Mouse (Mus musculus) kidney, adult 11 months (tissue): ENCODE results near the gene Bcas3.

Experiments used
- DNase-seq: peaks from one replicate; pipeline ENCODE4 v3.0.0; 2022

The Bcas3 gene

DNA sequence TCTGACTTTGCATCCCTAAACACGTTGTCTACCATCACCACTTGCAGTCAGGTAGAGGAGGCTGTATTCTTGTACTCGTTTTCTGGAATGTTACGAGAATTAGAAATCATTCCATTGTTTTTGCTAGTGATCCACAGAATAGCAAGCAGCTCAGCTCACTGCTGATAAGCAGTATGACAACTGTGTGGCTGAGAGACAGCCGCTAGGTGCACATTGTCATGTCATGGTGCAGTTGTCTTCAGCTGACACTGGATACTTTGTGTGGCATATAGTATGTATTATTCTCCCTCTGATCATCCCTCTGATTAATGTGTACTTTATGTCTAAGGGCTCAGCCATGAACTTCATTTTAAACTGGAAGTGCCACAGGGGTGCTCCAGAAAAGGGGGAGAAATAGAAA lies 190.3 kb downstream of the Bcas3 start:
- DNase-seq, result no peak

- DNase-seq, result no peak
Measured at GRCm38 (mm10) chr11:85545602-85546001, 192.6 kb downstream of the Bcas3 start.

DNA sequence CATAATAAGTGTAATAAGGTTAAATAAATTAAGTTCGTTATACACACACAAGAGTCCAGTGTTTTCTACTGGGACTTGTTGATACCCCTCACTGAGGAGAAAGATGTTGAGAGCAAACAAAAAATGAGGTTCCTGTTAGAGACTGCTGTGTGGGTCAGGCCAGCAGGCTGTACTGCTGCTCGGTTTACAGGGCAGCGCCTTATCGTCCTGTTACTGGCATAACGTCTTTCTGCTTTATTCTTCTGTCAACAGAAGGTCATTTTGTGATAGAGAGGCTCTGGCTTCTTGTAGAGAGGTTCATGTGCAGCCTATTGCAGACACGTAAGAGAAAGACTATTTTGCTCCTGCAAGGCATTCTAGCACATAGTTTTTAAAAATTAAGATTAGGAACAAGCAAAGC lies 195.0 kb downstream of the Bcas3 start:
- no peak for DNase-seq

- no peak for DNase-seq
Measured at GRCm38 (mm10) chr11:85549651-85550050, 196.7 kb downstream of the Bcas3 start.

GRCm38 (mm10) chr11:85555066-85555465 lies 202.1 kb downstream of the Bcas3 start:
- DNase-seq, result no peak

DNA sequence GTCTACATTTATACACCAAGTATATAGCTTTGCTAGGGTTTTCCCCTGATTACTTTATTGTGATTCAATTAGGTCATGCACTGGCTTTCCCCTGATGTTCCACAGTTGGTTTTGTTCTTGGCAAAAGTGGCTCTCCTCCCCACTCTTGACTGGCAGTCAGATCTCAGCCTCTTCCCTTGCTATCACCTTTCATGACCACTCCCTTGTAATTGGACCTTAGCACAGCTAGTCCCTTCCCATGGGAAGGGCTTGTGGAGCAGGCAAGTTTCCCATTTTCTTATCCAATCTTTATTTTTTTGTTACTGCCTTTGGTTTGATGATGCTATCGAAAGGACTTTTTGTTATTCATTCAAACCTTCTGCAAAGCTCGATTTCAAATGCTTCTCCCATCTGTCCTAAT lies 202.8 kb downstream of the Bcas3 start:
- DNase-seq, result no peak

- no peak for DNase-seq
Measured at GRCm38 (mm10) chr11:85565068-85565467, 212.1 kb downstream of the Bcas3 start.

DNA sequence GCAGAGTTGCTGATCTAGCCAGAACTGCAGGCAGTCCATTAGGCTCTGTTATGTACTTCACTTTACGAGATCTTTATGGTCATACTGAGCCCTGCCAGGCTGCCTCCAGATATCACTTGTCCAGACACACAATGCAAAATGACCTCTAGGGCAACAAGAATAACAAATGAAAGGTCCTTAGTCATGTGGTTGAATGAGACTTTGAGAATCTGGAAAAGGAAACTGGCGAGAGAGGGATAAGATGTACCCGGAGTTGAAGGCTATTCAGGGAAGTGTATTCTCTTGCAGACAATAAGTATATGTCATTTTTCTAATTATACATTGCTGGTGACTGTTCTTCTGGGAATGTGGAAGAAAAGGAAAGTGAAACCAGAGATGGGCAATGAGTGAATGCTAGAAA lies 218.1 kb downstream of the Bcas3 start:
- no peak for DNase-seq

- DNase-seq, result no peak
Measured at GRCm38 (mm10) chr11:85571936-85572335, 219.0 kb downstream of the Bcas3 start.

- DNase-seq, result no peak
Measured at GRCm38 (mm10) chr11:85572590-85572989, 219.6 kb downstream of the Bcas3 start.

GRCm38 (mm10) chr11:85574496-85574895 lies 221.5 kb downstream of the Bcas3 start:
- DNase-seq, result peak; percentile 26

GRCm38 (mm10) chr11:85577816-85578645 lies 225.1 kb downstream of the Bcas3 start:
- DNase-seq, result no peak

- no peak for DNase-seq
Measured at GRCm38 (mm10) chr11:85584086-85584485, 231.1 kb downstream of the Bcas3 start.

- DNase-seq, result no peak
Measured at GRCm38 (mm10) chr11:85593636-85594035, 240.7 kb downstream of the Bcas3 start.

DNA sequence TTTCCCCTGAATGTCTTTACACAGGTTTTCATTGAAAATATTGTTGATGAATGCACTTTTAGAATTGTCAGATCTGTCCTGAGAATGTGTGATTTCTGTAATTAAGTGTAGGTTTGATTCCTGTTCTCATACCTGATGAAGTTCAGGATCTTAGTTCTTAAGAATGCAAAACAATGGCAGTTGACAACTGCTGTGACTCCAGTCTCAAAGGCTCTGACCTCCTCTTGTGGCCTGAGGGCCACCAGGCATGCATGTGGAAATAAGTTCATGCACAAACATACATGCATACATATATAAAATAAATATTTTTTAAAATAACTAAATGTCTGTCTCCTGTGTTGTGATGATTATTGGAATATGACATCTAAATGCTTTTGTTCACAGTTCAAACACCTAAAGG lies 246.3 kb downstream of the Bcas3 start:
- DNase-seq, result no peak

- DNase-seq, result no peak
Measured at GRCm38 (mm10) chr11:85603546-85604322, 250.8 kb downstream of the Bcas3 start.

- DNase-seq, result no peak
Measured at GRCm38 (mm10) chr11:85609303-85609940, 256.5 kb downstream of the Bcas3 start.

DNA sequence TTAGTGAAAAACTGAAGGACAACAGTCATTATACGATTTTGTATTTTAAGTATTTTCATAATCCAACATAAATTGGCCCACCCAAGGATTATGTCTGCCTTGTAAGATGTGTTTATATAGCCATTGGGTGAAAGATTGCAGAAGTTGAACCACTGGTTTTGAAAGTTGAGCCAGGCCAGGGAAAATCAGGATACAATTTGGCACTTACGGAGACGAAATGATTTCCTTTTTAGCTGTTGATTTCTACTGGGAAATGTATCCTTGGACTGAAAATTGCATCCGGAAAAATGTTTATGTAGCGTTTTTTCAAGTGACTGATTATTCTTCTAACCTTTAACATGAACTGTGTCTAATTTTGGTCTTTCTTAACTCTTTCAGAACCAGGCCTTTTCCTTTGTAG lies 260.1 kb downstream of the Bcas3 start:
- no peak for DNase-seq

- DNase-seq, result no peak
Measured at GRCm38 (mm10) chr11:85613586-85613985, 260.6 kb downstream of the Bcas3 start.

GRCm38 (mm10) chr11:85614431-85614830 lies 261.5 kb downstream of the Bcas3 start:
- DNase-seq, result no peak

- DNase-seq, result peak; percentile 79
Measured at GRCm38 (mm10) chr11:85615421-85615820, 262.5 kb downstream of the Bcas3 start.

- no peak for DNase-seq
Measured at GRCm38 (mm10) chr11:85621486-85621885, 268.5 kb downstream of the Bcas3 start.

GRCm38 (mm10) chr11:85621994-85622393 lies 269.0 kb downstream of the Bcas3 start:
- DNase-seq, result no peak

DNA sequence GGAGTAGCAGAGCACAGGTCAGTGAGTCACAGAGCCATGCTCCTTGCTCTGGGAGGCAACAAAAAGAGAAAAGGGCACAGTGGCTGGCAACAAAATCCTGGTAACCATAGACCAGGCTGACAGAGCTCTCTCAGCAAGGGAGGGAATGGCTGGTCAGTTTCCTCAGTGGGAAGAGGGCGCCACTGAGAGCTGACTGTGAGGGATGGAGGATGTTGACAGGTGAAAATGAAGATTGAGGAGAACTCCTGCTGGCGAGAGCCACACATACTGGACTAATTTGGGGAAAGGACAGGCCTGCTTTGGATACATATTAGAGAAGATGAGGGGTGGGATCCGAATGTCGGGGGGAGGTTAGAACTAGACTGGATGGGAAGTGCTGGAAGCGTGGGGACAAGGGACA lies 272.2 kb downstream of the Bcas3 start:
- no peak for DNase-seq
